Mouse (Mus musculus) megakaryocyte, embryonic 14.5 days (primary cell): ENCODE measurements around the gene Lrcol1. TPM values are rescaled to one million over a fixed set of nuclear protein-coding genes. Genes with fewer than 3 reads are reported as not detected.
A peak's percentile ranks its signal among the peaks of the same experiment; 100 is the strongest.

Experiments
- H3K27me3 ChIP-seq: replicated peaks from 2 replicates; pipeline ENCODE3; 2012; ENCODE audit warnings: inconsistent platforms
- H3K36me3 ChIP-seq: replicated peaks from 2 replicates; pipeline ENCODE3; 2012; ENCODE audit warnings: low read length, inconsistent platforms, mixed read lengths
- H3K4me1 ChIP-seq: 2 replicates; pipeline ENCODE4 v1.6.1; 2012; ENCODE audit warnings: inconsistent platforms
- H3K4me3 ChIP-seq: replicated peaks from 2 replicates; pipeline ENCODE3; 2012; ENCODE audit warnings: moderate library complexity, mild to moderate bottlenecking, inconsistent platforms
- H3K9me3 ChIP-seq: 2 replicates; pipeline ENCODE4 v1.6.1; 2012; ENCODE audit warnings: inconsistent platforms
- FLI1 ChIP-seq: IDR thresholded peaks from 2 replicates; pipeline ENCODE4 v1.6.1; 2012; ENCODE audit warnings: low read length, inconsistent platforms, mixed read lengths
- GATA1 ChIP-seq: IDR thresholded peaks from 3 replicates; pipeline ENCODE4 v1.6.1; 2012; ENCODE audit warnings: mixed read lengths, low read length, inconsistent platforms, borderline replicate concordance
- polyA plus RNA-seq: library from polyadenylated mRNA; stranded (reverse); fragments of >175 nt; gene quantifications from 2 replicates; pipeline ENCODE4 v1.2.3, GENCODE M21; 2012; ENCODE audit warnings: low replicate concordance; ENCODE audit not compliant: insufficient read depth

Lrcol1 gene
- polyA plus RNA-seq, 1 experiment: not detected

- no peak overlapping the region for H3K4me3 ChIP-seq
- TF ChIP-seq GATA1: no peak
- no peak for TF ChIP-seq FLI1
- H3K36me3 ChIP-seq: peaks cover 14% of the 10 kb centered on the region
- H3K27me3 ChIP-seq: peaks cover 39% of the 10 kb centered on the region
- H3K9me3 ChIP-seq: no peaks in the 10 kb centered on the region
- peaks cover 27% of the 10 kb centered on the region for H3K4me1 ChIP-seq
Measured at GRCm38 (mm10) chr5:110384491-110384890, 40.0 kb downstream of the Lrcol1 start.

- TF ChIP-seq GATA1 (no peak), FLI1 (no peak)
- H3K4me1 ChIP-seq: peaks cover 34% of the 10 kb centered on the region
- no peak overlapping the region for H3K4me3 ChIP-seq
- H3K27me3 ChIP-seq: peaks cover 41% of the 10 kb centered on the region
- H3K9me3 ChIP-seq: no peaks in the 10 kb centered on the region
- peaks cover 13% of the 10 kb centered on the region for H3K36me3 ChIP-seq
Measured at GRCm38 (mm10) chr5:110385263-110385662, 40.7 kb downstream of the Lrcol1 start.

GRCm38 (mm10) chr5:110386371-110387330 lies 42.1 kb downstream of the Lrcol1 start:
- Histone ChIP-seq H3K9me3 (no peaks in the 10 kb centered on the region), H3K4me1 (peaks cover 48% of the 10 kb centered on the region), H3K36me3 (peaks cover 11% of the 10 kb centered on the region), H3K4me3 (peak overlapping the region; percentile 91), H3K27me3 (peaks cover 41% of the 10 kb centered on the region)
- no peak for TF ChIP-seq GATA1
- no peak for TF ChIP-seq FLI1

GRCm38 (mm10) chr5:110387332-110387731 lies 42.8 kb downstream of the Lrcol1 start:
- Histone ChIP-seq H3K4me1 (peaks cover 55% of the 10 kb centered on the region), H3K36me3 (peaks cover 11% of the 10 kb centered on the region), H3K27me3 (peaks cover 41% of the 10 kb centered on the region), H3K4me3 (peak overlapping the region; percentile 91), H3K9me3 (no peaks in the 10 kb centered on the region)
- no peak for TF ChIP-seq FLI1
- TF ChIP-seq GATA1: no peak

- no peaks in the 10 kb centered on the region for H3K9me3 ChIP-seq
- no peak overlapping the region for H3K4me3 ChIP-seq
- H3K4me1 ChIP-seq: peaks cover 63% of the 10 kb centered on the region
- peaks cover 33% of the 10 kb centered on the region for H3K36me3 ChIP-seq
- H3K27me3 ChIP-seq: peaks cover 29% of the 10 kb centered on the region
- TF ChIP-seq GATA1: no peak
- TF ChIP-seq FLI1: no peak
Measured at GRCm38 (mm10) chr5:110390631-110391030, 46.1 kb downstream of the Lrcol1 start.

- Histone ChIP-seq H3K4me1 (peaks cover 45% of the 10 kb centered on the region), H3K36me3 (peaks cover 47% of the 10 kb centered on the region), H3K4me3 (no peak overlapping the region), H3K9me3 (no peaks in the 10 kb centered on the region), H3K27me3 (peaks cover 8% of the 10 kb centered on the region)
- no peak for TF ChIP-seq FLI1
- TF ChIP-seq GATA1: no peak
Measured at GRCm38 (mm10) chr5:110392727-110393126, 48.2 kb downstream of the Lrcol1 start.

GRCm38 (mm10) chr5:110395006-110395661 lies 50.6 kb downstream of the Lrcol1 start:
- H3K4me1 ChIP-seq: peaks cover 35% of the 10 kb centered on the region
- no peaks in the 10 kb centered on the region for H3K9me3 ChIP-seq
- H3K27me3 ChIP-seq: no peaks in the 10 kb centered on the region
- H3K36me3 ChIP-seq: peaks cover 42% of the 10 kb centered on the region
- no peak for TF ChIP-seq GATA1
- TF ChIP-seq FLI1: no peak
- H3K4me3 ChIP-seq: no peak overlapping the region

GRCm38 (mm10) chr5:110401101-110401500 lies 56.6 kb downstream of the Lrcol1 start:
- Histone ChIP-seq H3K36me3 (peaks cover 25% of the 10 kb centered on the region), H3K4me3 (no peak overlapping the region), H3K4me1 (peaks cover 30% of the 10 kb centered on the region), H3K9me3 (no peaks in the 10 kb centered on the region), H3K27me3 (no peaks in the 10 kb centered on the region)
- TF ChIP-seq GATA1 (no peak), FLI1 (no peak)

GRCm38 (mm10) chr5:110402557-110402956 lies 58.0 kb downstream of the Lrcol1 start:
- peaks cover 21% of the 10 kb centered on the region for H3K36me3 ChIP-seq
- peaks cover 44% of the 10 kb centered on the region for H3K4me1 ChIP-seq
- no peaks in the 10 kb centered on the region for H3K27me3 ChIP-seq
- no peaks in the 10 kb centered on the region for H3K9me3 ChIP-seq
- H3K4me3 ChIP-seq: no peak overlapping the region
- no peak for TF ChIP-seq FLI1
- TF ChIP-seq GATA1: no peak

GRCm38 (mm10) chr5:110403931-110404330 lies 59.4 kb downstream of the Lrcol1 start:
- TF ChIP-seq FLI1: no peak
- no peak for TF ChIP-seq GATA1
- H3K4me3 ChIP-seq: peak overlapping the region; percentile 53
- no peaks in the 10 kb centered on the region for H3K27me3 ChIP-seq

More at GRCm38 (mm10) chr5:110403931-110404330, 59.4 kb downstream of the Lrcol1 start:
- Histone ChIP-seq H3K9me3 (no peaks in the 10 kb centered on the region), H3K36me3 (peaks cover 25% of the 10 kb centered on the region), H3K4me1 (peaks cover 51% of the 10 kb centered on the region)

Other genes starting within 250 kb of the Lrcol1 start
- 0.10 TPM in 1 of 2 replicates, not detected in the other for gene Plcxd1, start 244.8 kb upstream of the Lrcol1 start, polyA plus RNA-seq
- 49.5 and 52.6 TPM in 2 replicates for gene Gtpbp6, start 236.5 kb upstream of the Lrcol1 start, polyA plus RNA-seq
- gene Zfp605, start 234.6 kb upstream of the Lrcol1 start, polyA plus RNA-seq: 1.00 TPM in 1 of 2 replicates, not detected in the other
- 16.6 and 30.1 TPM in 2 replicates for gene Chfr, start 208.9 kb upstream of the Lrcol1 start, polyA plus RNA-seq
- 0.26 and 2.0 TPM in 2 replicates for gene Golga3, start 168.0 kb upstream of the Lrcol1 start, polyA plus RNA-seq
- gene Ankle2, start 113.7 kb upstream of the Lrcol1 start, polyA plus RNA-seq: 0.32 and 3.0 TPM in 2 replicates
- 0.82 and 2.8 TPM in 2 replicates for gene Pgam5, start 74.8 kb upstream of the Lrcol1 start, polyA plus RNA-seq
- gene Pxmp2, start 58.5 kb upstream of the Lrcol1 start, polyA plus RNA-seq: 7.5 and 57.5 TPM in 2 replicates
- 2.6 and 5.1 TPM in 2 replicates for gene Pole, start 58.4 kb upstream of the Lrcol1 start, polyA plus RNA-seq
- gene P2rx2, start 1.5 kb upstream of the Lrcol1 start, polyA plus RNA-seq: 1.1 TPM in 1 of 2 replicates, not detected in the other
- gene Fbrsl1, start 103.8 kb downstream of the Lrcol1 start, polyA plus RNA-seq: 66.5 and 136 TPM in 2 replicates
- not detected in 2 replicates for gene Galnt9, start 199.6 kb downstream of the Lrcol1 start, polyA plus RNA-seq